Mouse (Mus musculus): ENCODE measurements around the gene Cdh26.

Cdh26 gene

DNA sequence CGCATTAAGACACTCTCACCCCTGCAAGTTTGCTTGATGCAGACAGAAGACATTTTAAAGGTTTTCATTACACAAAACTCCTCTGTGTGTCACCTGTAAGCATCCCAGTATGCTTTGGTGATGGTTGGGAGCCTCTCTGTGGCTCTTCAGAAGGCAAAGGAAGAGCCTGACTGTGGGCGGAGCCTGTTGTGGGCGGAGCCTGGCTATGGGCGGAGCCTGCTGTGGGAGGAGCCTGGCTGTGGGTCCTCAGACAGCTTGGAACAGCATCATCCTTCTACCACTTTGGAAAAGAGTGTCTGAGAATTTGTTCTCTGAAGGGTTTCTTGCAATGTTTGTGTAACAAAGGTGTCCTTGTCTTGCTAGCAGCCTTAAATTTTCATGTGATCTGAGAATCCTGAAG lies 82.7 kb downstream of the Cdh26 start:
- DNase-seq (ENCODE audit: low read depth) = no peak

DNA sequence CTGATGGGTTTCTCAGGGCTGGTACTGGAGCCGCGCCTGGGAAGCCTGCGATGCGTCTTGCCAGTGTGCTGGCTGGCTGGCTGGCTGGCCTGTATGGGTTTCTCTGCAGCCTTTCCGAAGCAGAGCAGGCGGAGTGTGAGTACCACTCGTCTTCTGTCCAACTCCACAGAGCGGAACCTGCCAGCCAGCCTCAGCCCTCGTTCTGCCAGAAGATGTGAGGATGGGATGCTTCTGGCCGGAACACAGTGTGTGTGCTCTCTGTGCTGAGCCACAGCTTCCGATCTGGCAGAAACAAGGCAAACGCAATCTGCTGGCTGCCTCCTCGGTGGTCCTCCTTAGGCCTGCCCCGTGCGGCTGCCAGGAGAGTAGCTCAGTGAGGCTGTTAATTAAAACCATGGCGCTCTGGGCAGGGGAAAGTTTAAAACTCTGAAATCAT lies 83.3 kb downstream of the Cdh26 start:
- no peak for DNase-seq (ENCODE audit: low read depth)

DNA sequence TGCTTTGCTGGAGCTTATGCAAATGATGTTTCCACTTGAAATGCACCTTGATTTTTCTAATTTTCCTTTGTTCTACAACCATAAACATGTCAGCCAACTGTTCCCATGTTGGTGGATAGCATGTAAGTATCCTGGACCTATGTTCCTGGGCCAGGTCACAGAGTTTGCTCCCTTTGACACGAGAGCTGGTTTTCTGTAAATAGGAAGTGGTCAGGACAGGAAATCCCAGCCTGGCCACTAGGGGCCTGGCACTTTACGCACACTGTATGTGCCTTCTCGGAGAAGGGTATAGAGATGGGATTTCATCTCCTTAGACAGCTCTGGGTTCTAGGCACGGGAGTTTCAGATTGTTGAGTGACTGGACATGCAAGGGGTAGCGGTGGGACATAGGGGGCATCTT lies 86.1 kb downstream of the Cdh26 start:
- no peak for DNase-seq (ENCODE audit: low read depth)

DNA sequence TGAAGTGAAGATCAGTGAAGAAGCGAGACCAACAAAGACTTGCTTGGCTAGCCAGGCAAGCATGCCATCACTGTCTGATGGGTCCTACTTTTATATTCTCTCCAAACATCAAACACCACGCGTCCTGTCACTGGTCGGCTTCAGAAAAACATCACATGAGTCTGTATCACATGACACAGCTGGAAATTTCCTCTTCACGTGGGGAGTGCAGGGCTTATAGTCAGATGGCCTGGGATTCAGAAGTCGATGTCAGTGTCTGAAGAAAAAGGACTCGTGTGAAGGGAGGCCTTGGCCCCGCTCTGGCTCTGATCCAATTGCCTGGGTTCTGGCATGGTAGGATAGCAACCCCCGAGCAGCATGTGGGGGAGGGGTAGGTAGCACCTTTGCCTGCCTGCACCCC lies 86.6 kb downstream of the Cdh26 start:
- DNase-seq (ENCODE audit: low read depth) = no peak

DNA sequence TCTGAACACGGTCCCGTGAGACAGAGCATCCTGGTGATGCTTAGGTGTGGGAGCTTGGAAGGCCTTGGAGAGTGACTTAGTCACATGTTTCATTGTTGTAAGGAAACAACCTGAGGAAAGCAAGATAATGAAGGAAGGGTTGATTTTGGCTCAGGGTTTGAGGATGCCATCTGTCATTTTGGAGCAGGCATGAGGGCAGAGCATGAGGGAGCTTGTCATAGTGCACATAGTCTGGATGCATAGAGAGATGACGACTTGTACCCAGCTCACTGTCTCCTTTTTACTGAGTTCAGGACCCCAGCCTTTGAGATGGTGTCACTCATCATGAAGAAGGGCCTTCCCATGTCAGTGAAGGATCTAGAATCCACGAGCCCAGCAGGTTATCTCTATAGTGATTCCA lies 89.0 kb downstream of the Cdh26 start:
- no peak for DNase-seq (ENCODE audit: low read depth)

DNA sequence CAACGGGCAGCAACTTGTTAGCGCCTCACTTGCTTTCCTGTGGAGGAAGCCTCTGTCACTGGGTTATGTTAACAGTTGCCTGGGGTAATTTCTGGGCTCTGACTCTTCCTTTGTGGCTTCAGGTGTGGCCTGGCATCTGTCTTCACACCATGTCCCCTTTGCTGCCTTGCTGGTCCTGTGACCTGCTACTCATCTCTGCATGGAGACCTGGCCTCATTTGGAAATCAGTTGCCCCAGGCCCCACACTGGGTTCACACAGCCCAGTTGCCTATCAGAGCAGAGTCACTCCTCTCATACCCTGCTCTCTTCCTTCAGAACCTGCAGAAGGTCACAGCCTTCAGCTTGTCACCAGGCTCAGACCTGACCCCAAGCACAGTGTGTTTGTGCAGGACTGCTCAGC lies 89.9 kb downstream of the Cdh26 start:
- no peak for DNase-seq (ENCODE audit: low read depth)

DNA sequence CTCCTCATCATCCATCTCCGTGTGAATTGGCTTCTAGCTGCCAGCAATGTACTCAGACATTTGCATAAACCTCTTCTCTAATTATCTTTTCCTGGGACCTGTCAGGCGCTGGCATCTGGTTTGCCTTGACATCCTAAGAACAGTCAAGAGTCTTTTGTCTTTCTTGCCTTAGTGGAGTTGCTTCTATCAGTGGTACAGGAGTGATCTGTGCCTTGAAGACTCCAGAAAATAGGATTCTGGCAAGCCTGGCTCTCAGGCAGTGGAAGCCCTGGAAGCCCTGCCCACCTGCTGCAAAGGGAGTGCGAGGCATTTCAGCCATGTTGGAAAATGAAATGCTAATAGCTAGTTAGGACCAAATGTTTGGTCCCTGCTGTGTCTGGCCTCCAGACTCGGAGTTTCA lies 92.0 kb downstream of the Cdh26 start:
- no peak for DNase-seq (ENCODE audit: low read depth)

DNA sequence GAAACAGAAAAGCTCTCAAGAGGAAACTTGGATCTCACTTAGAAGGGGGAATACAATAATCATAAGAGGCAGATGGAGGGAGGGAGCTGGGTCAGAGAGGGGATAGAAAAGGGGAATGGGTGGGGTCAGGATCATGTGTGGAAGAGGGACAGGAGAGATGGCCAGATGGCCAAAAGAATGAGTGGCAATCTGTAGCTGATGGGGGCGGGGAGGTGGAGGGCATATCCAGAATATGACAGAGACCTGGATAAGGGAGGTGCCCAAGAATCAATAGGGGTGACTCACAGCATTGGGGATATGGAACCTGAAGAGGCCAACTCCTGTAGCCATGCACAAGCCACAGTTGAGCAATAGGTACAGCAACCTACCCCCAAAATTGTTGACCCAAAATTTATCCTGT lies 92.5 kb downstream of the Cdh26 start:
- no peak for DNase-seq (ENCODE audit: low read depth)

DNA sequence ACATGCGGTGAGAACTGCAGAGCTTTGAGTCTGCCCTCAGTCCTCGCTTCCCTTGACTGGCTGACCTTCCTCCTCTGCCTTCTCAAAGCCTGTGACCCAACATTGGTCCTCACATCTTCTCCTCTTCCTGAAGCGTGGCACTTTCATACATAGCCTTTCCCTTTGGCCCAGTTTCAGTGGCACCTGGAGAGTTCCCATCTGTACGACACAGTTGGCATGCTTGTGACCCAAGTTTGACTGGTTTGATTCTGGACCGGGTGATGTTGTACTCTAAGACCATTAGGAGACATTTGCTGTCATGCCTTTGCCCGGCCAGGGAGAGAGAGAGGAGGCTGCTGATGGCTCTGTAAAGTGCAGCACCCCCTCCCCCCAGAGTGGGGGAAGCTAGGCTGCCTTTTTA lies 96.4 kb downstream of the Cdh26 start:
- no peak for DNase-seq (ENCODE audit: low read depth)

DNA sequence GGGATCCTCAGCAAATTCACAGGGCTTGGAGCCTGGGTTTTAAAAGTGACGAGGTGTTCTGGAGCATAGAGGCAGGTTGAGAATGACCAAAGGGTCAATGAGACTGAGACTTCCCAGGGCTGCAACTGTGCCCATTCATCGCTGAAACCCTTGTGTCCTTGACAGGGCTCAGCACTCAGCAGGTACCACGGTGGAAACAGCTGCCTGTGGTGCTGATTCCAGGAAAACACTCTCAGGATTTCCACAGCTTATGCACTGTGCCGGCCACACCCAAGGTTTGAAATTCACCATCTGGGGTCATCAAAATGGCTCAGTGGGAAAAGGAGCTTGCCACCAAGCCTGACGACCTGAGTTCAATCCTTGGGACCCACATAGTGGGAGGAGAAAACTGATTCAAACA lies 100.9 kb downstream of the Cdh26 start:
- no peak for DNase-seq (ENCODE audit: low read depth)

DNA sequence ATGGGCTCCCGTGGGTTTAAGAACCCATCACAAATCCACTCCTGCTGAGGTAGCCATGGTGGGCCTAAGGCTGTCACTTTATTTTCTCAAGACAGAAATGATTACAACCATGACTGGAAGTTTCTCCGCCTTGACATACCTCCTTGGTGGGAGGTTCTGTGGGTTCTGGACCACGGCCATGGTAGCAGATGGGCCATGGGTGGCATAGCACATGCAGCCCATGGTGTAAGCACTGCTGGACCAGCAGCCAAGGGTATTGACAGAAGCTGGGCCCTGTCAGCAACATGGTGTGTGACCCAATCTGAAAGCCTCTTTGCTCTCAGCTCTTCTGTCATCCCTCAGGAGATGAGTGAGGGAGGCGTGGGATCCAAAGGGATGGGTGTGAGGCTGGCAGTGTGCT lies 106.2 kb downstream of the Cdh26 start:
- no peak for DNase-seq (ENCODE audit: low read depth)
